Comparison of ENCODE assay signal across 20 mouse cellular contexts in genomic region chr1:131891436-131891835, GRCm38 (mm10). TPM values are rescaled to one million over a fixed set of nuclear protein-coding genes. Genes with fewer than 3 reads are reported as not detected.
DNase-seq lines count a peak whose midpoint lies in the region; TF ChIP-seq lines count a peak whose summit lies in the region.
"Had no signal": no experiment of that assay in that cellular context is flagged by ENCODE, and none has a peak within 500 bp of the region (broad histone marks: within the 10 kb centered on the region; RNA-seq: fewer than 3 reads in every experiment).

No protein-coding gene starts in this region.

- DNase-seq in ES-E14 (ENCODE audit: low read depth, low spot score): no peak
- peak; percentile 71 for DNase-seq in ZHBTc4 (ENCODE audit: low read depth, low spot score)
- DNase-seq in thymus, postnatal 25 days: no peak
- DNase-seq in cerebellum, postnatal 4 days (ENCODE audit: low spot score in 2 of 2): no peak
- DNase-seq in spleen, postnatal 10 days (ENCODE audit: low spot score in 2 of 2): no peak
- DNase-seq: adrenal gland, adult 2 months; adrenal gland, postnatal 10 days; adrenal gland, postnatal 25 days; cerebellum, adult 11-12 months; cerebellum, adult 2 months; cerebellum, adult 9-10 months; cerebellum, postnatal 10 days; cerebellum, postnatal 25 days; embryo, embryonic 11 days had no signal

- H3K9me3 ChIP-seq in ES-Bruce4 (replicated peaks; ENCODE audit: control insufficient read depth, insufficient read depth, low read length, poor library complexity, severe bottlenecking) (peaks cover 11% of the 10 kb centered on the region; the same call in 1 of the 2 replicates), ES-E14 (ENCODE audit: control insufficient read depth, insufficient read depth, low read depth, low read length) (no peaks in the 10 kb centered on the region)
- H3K9me3 ChIP-seq: embryonic facial prominence, embryonic 13.5 days; embryonic facial prominence, embryonic 15.5 days; forebrain, embryonic 10.5 days; forebrain, embryonic 12.5 days had no signal

- H3K4me1 ChIP-seq in ES-Bruce4 (ENCODE audit: control insufficient read depth, insufficient read depth, low read length) (peaks cover 8% of the 10 kb centered on the region), ES-E14 (ENCODE audit: control insufficient read depth in 2 of 2, insufficient read depth in 2 of 2, low read length in 2 of 2, poor library complexity in 1 of 2) (peaks cover 2 to 17% of the 10 kb centered on the region in 2 experiments)
- H3K4me1 ChIP-seq: embryonic facial prominence, embryonic 13.5 days; embryonic facial prominence, embryonic 15.5 days; forebrain, embryonic 10.5 days; forebrain, embryonic 12.5 days had no signal

- TF ChIP-seq POLR2A in ES-Bruce4 (IDR thresholded peaks at IDR 0.05; ENCODE audit: insufficient read depth, low read length): no peak

- no peaks in the 10 kb centered on the region for H3K27me3 ChIP-seq in ES-Bruce4 (ENCODE audit: control insufficient read depth, insufficient read depth, low read length, poor library complexity, severe bottlenecking)
- H3K27me3 ChIP-seq: embryonic facial prominence, embryonic 13.5 days; embryonic facial prominence, embryonic 15.5 days had no signal

- H3K4me3 ChIP-seq in ES-Bruce4 (ENCODE audit: low read depth, low read length) (no peak overlapping the region), ES-E14 (ENCODE audit: insufficient read depth in 1 of 2, low read depth in 1 of 2, low read length in 2 of 2, poor library complexity in 1 of 2, severe bottlenecking in 1 of 2) (peak overlapping the region in 1 of 2 experiments; percentile 6; a peak in 1 of 4 replicates)
- H3K4me3 ChIP-seq: embryonic facial prominence, embryonic 13.5 days; embryonic facial prominence, embryonic 15.5 days; erythroblast, embryonic 14.5 days; forebrain, embryonic 10.5 days; forebrain, embryonic 12.5 days had no signal

- no peak for TF ChIP-seq CTCF in ES-Bruce4 (IDR thresholded peaks at IDR 0.05; ENCODE audit: low read depth, low read length)

- H3K36me3 ChIP-seq in ES-Bruce4 (ENCODE audit: control insufficient read depth, insufficient read depth, low read length, poor library complexity, severe bottlenecking) (no peaks in the 10 kb centered on the region; the same call in 1 of the 2 replicates), ES-E14 (ENCODE audit: control insufficient read depth, insufficient read depth, low read length, poor library complexity, severe bottlenecking) (no peaks in the 10 kb centered on the region)
- H3K36me3 ChIP-seq: embryonic facial prominence, embryonic 13.5 days; embryonic facial prominence, embryonic 15.5 days; forebrain, embryonic 10.5 days; forebrain, embryonic 12.5 days had no signal

- in situ Hi-C loops in ES-E14 (cut with MboI; ENCODE audit: low sequenced_read_pairs in 2 of 2, unreplicated experiment in 2 of 2): no loop called here

- TF ChIP-seq EP300 in ES-Bruce4 (IDR thresholded peaks at IDR 0.05; ENCODE audit: insufficient read depth, low read depth, low read length): peak; percentile 100

- H3K27ac ChIP-seq in ES-Bruce4 (ENCODE audit: insufficient read depth, low read length) (peak overlapping the region; percentile 100), ES-E14 (ENCODE audit: insufficient read depth, low read depth, low read length, poor library complexity, severe bottlenecking) (peak overlapping the region; percentile 99)
- H3K27ac ChIP-seq: embryonic facial prominence, embryonic 13.5 days; embryonic facial prominence, embryonic 15.5 days; forebrain, embryonic 10.5 days; forebrain, embryonic 12.5 days had no signal

- H3K9ac ChIP-seq in ES-Bruce4 (ENCODE audit: low read depth, poor library complexity, severe bottlenecking) (peak overlapping the region; percentile 69), ES-E14 (ENCODE audit: insufficient read depth, low read depth, low read length, poor library complexity, severe bottlenecking) (peak overlapping the region; percentile 70; the same call in 1 of the 2 replicates)
- H3K9ac ChIP-seq: embryonic facial prominence, embryonic 13.5 days; embryonic facial prominence, embryonic 15.5 days; forebrain, embryonic 12.5 days had no signal

TF ChIP-seq in ES-E14, 5 proteins besides CTCF, POLR2A, EP300 and RAD21:
- TF ChIP-seq CHD2 (IDR thresholded peaks at IDR 0.05; ENCODE audit: low read depth, low read length) (no peak), HCFC1 (IDR thresholded peaks at IDR 0.05; ENCODE audit: borderline replicate concordance, insufficient read depth, low read length) (no peak), ZC3H11A (IDR thresholded peaks at IDR 0.05; ENCODE audit: borderline replicate concordance, low read depth, low read length) (no peak), MAFK (IDR thresholded peaks at IDR 0.05; ENCODE audit: insufficient read depth, low read depth, low read length) (no peak), ZNF384 (IDR thresholded peaks at IDR 0.05; ENCODE audit: low read depth, low read length) (no peak)

RNA-seq across cellular contexts. Expression of gene Nucks1, which starts 18.9 kb away (rescaled TPM):
- polyA plus RNA-seq in ES-Bruce4 (2011; ENCODE audit: insufficient read depth, insufficient read length, low read depth, missing spikeins): 298 and 328 TPM in 2 replicates
- 207 and 219 TPM in 2 replicates for total RNA-seq in ES-E14 (2012; rRNA removed)

RNA-seq across cellular contexts. Expression of gene Rab29, which starts 24.4 kb away (rescaled TPM):
- polyA plus RNA-seq in ES-Bruce4 (2011; ENCODE audit: insufficient read depth, insufficient read length, low read depth, missing spikeins): 4.3 and 9.6 TPM in 2 replicates
- 4.7 and 9.7 TPM in 2 replicates for total RNA-seq in ES-E14 (2012; rRNA removed)
